Mouse (Mus musculus) megakaryocyte, embryonic 14.5 days (primary cell): Measurements from ENCODE around the gene Cyb5d1. TPM values are rescaled to one million over a fixed set of nuclear protein-coding genes. Genes with fewer than 3 reads are reported as not detected.
A peak's percentile ranks its signal among the peaks of the same experiment; 100 is the strongest.

Source experiments
- H3K27me3 ChIP-seq: replicated peaks from 2 replicates; pipeline ENCODE3; 2012; ENCODE audit warnings: inconsistent platforms
- H3K36me3 ChIP-seq: replicated peaks from 2 replicates; pipeline ENCODE3; 2012; ENCODE audit warnings: low read length, inconsistent platforms, mixed read lengths
- H3K4me1 ChIP-seq: 2 replicates; pipeline ENCODE4 v1.6.1; 2012; ENCODE audit warnings: inconsistent platforms
- H3K4me3 ChIP-seq: replicated peaks from 2 replicates; pipeline ENCODE3; 2012; ENCODE audit warnings: moderate library complexity, mild to moderate bottlenecking, inconsistent platforms
- H3K9me3 ChIP-seq: 2 replicates; pipeline ENCODE4 v1.6.1; 2012; ENCODE audit warnings: inconsistent platforms
- FLI1 ChIP-seq: IDR thresholded peaks from 2 replicates; pipeline ENCODE4 v1.6.1; 2012; ENCODE audit warnings: low read length, inconsistent platforms, mixed read lengths
- GATA1 ChIP-seq: IDR thresholded peaks from 3 replicates; pipeline ENCODE4 v1.6.1; 2012; ENCODE audit warnings: mixed read lengths, low read length, inconsistent platforms, borderline replicate concordance
- polyA plus RNA-seq: library from polyadenylated mRNA; stranded (reverse); fragments of >175 nt; gene quantifications from 2 replicates; pipeline ENCODE4 v1.2.3, GENCODE M21; 2012; ENCODE audit warnings: low replicate concordance; ENCODE audit not compliant: insufficient read depth

The Cyb5d1 gene
- polyA plus RNA-seq, 1 experiment: 0.25 TPM

GRCm38 (mm10) chr11:69416509-69416908 is 21.1 kb upstream of the Cyb5d1 start:
- Histone ChIP-seq H3K27me3 (peaks cover 13% of the 10 kb centered on the region), H3K36me3 (peaks cover 24% of the 10 kb centered on the region), H3K4me3 (peak overlapping the region; percentile 95), H3K4me1 (peaks cover 92% of the 10 kb centered on the region), H3K9me3 (no peaks in the 10 kb centered on the region)
- TF ChIP-seq GATA1: no peak
- TF ChIP-seq FLI1: no peak

GRCm38 (mm10) chr11:69415668-69416451 is 20.4 kb upstream of the Cyb5d1 start:
- TF ChIP-seq GATA1: no peak
- TF ChIP-seq FLI1: no peak
- Histone ChIP-seq H3K36me3 (peaks cover 24% of the 10 kb centered on the region), H3K27me3 (peaks cover 6% of the 10 kb centered on the region), H3K9me3 (no peaks in the 10 kb centered on the region), H3K4me1 (peaks cover 85% of the 10 kb centered on the region), H3K4me3 (peak overlapping the region; percentile 95)

- peaks cover 24% of the 10 kb centered on the region for H3K36me3 ChIP-seq
- H3K4me1 ChIP-seq: peaks cover 80% of the 10 kb centered on the region
- no peak for TF ChIP-seq GATA1
- TF ChIP-seq FLI1: no peak
- H3K9me3 ChIP-seq: no peaks in the 10 kb centered on the region
- peaks cover under 1% of the 10 kb centered on the region for H3K27me3 ChIP-seq
- H3K4me3 ChIP-seq: peak overlapping the region; percentile 95
These were observed 19.9 kb upstream of the Cyb5d1 start for GRCm38 (mm10) chr11:69415327-69415667.

- no peaks in the 10 kb centered on the region for H3K27me3 ChIP-seq
- TF ChIP-seq GATA1 (no peak), FLI1 (no peak)
- peaks cover 75% of the 10 kb centered on the region for H3K4me1 ChIP-seq
- H3K9me3 ChIP-seq: no peaks in the 10 kb centered on the region
- peaks cover 24% of the 10 kb centered on the region for H3K36me3 ChIP-seq
- peak overlapping the region; percentile 95 for H3K4me3 ChIP-seq
These were observed 19.2 kb upstream of the Cyb5d1 start for GRCm38 (mm10) chr11:69414421-69415326.

- Histone ChIP-seq H3K4me1 (peaks cover 75% of the 10 kb centered on the region), H3K9me3 (no peaks in the 10 kb centered on the region), H3K27me3 (no peaks in the 10 kb centered on the region), H3K4me3 (peak within 1 kb of the TSS; percentile 95), H3K36me3 (peaks cover 24% of the 10 kb centered on the region)
- TF ChIP-seq GATA1: no peak
- TF ChIP-seq FLI1: no peak
These were observed 18.1 kb upstream of the Cyb5d1 start, which contains the start of gene Kdm6b for GRCm38 (mm10) chr11:69413221-69414181. TSS of gene Kdm6b (minus strand) at chr11:69413675.

GRCm38 (mm10) chr11:69412548-69412947 is 17.1 kb upstream of the Cyb5d1 start:
- H3K9me3 ChIP-seq: no peaks in the 10 kb centered on the region
- H3K4me3 ChIP-seq: peak overlapping the region; percentile 71
- peaks cover 75% of the 10 kb centered on the region for H3K4me1 ChIP-seq
- TF ChIP-seq GATA1 (no peak), FLI1 (no peak)
- no peaks in the 10 kb centered on the region for H3K27me3 ChIP-seq
- H3K36me3 ChIP-seq: peaks cover 33% of the 10 kb centered on the region

- H3K9me3 ChIP-seq: no peaks in the 10 kb centered on the region
- peaks cover 72% of the 10 kb centered on the region for H3K4me1 ChIP-seq
- peak overlapping the region; percentile 99 for H3K4me3 ChIP-seq
- TF ChIP-seq GATA1: no peak
- no peak for TF ChIP-seq FLI1
- H3K27me3 ChIP-seq: no peaks in the 10 kb centered on the region
- H3K36me3 ChIP-seq: peaks cover 41% of the 10 kb centered on the region
These were observed 16.2 kb upstream of the Cyb5d1 start for GRCm38 (mm10) chr11:69411538-69412203.

- Histone ChIP-seq H3K4me3 (peak overlapping the region; percentile 99), H3K27me3 (no peaks in the 10 kb centered on the region), H3K36me3 (peaks cover 47% of the 10 kb centered on the region), H3K4me1 (peaks cover 71% of the 10 kb centered on the region), H3K9me3 (no peaks in the 10 kb centered on the region)
- no peak for TF ChIP-seq GATA1
- TF ChIP-seq FLI1: no peak
These were observed 15.7 kb upstream of the Cyb5d1 start for GRCm38 (mm10) chr11:69411073-69411535.
